Mouse (Mus musculus) spleen, postnatal 36 days (tissue): ENCODE data around the gene Stra6l.

Source experiments
- DNase-seq, 2 experiments: peaks; one replicate each; pipeline ENCODE4 v3.0.0; 2022; ENCODE audit warnings: low spot score in 2 of 2, mixed read lengths in 1 of 2

Stra6l gene

DNA sequence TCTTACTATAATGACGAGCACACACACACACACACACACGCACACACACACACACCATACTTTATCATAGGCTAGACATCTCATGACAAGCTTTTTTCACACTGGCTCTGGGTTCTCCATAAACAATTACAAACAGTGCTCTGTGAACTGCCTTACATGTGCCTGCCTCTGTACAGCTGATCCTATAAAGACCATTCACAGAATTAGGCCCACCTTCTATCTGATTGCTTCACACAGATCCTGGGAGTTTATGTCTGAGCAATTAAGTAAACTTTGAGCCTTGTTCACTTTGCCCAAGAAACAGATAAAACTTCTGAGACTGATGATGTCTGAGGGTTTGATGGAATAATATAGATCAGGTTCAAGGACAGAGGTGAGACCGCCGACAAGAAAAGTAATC lies 63.4 kb downstream of the Stra6l start:
- DNase-seq = no peak

DNA sequence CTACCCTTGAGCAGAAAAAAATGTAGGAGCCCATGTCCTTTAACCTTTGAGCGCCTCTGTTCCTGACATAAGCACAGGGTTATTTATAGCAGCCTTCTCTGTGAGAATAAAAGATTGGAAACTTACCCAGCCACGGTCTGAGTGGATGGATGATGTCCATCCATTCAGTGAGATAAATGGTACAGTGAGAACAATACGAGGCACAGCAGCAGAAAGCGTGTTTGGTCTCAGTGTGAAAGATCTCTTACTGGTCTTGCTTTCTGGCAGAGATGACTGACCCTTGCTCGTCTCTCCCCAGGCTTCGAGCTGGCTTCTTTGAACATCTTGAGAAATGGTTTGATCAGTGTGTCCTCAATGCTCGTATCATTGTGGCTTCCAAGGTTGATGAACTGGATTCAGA lies 68.6 kb downstream of the Stra6l start:
- DNase-seq = no peak

- no peak for DNase-seq
Observed at GRCm38 (mm10) chr4:45921663-45922435, 73.4 kb downstream of the Stra6l start.

- DNase-seq = no peak
Observed at GRCm38 (mm10) chr4:45924011-45924410, 75.5 kb downstream of the Stra6l start.

GRCm38 (mm10) chr4:45928561-45928960 lies 80.1 kb downstream of the Stra6l start:
- no peak for DNase-seq
